Mouse (Mus musculus) forelimb bud, embryonic 11.5 days (tissue): ENCODE data around the gene Zc3h12a.

Experiments
- DNase-seq: peaks from one replicate; pipeline ENCODE4 v3.0.0-alpha.2; 2012; ENCODE audit warnings: low read depth, low spot score

Zc3h12a gene

DNA sequence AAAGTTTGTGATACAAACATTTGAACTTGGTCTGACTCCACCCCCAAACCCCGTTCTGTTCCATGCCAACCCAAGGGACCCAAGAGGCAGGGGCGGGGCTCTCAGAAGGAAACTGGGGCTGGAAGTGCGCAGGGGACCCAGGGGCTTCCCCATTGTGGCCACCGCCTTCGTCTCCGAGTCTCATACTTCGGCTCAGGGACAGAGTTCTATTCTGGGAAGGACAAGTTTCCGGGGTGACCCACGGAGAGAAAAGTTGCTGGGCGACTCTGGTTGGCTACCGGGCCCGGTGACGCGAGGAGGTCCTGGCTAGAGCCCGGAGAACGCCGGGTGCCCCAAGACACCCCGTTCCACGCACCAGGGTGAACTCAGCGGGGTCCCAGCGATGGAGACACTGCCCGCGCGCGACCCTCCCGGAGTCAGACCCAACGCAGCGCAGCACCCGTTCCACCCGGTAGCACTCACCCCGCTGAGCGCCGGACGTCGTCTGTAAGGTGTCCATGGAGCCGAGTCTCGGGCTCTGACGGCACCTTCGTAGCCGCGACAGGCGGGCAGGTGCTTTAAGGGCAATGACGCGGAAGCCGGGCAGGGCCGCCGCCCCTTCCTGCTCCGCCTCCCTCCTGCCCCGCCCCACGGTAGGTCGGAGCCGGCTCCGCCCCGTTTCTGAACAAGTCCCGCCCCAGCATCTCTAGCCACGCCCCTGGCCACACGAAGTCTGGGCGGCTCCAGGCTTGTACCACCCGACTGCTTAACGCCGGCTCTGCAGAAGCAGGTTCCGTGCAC, at the start of gene Zc3h12a:
Gene Zc3h12a, minus strand, starts transcription at position 536 of the 780 bp plus-strand sequence.
- peak; percentile 79 for DNase-seq

DNA sequence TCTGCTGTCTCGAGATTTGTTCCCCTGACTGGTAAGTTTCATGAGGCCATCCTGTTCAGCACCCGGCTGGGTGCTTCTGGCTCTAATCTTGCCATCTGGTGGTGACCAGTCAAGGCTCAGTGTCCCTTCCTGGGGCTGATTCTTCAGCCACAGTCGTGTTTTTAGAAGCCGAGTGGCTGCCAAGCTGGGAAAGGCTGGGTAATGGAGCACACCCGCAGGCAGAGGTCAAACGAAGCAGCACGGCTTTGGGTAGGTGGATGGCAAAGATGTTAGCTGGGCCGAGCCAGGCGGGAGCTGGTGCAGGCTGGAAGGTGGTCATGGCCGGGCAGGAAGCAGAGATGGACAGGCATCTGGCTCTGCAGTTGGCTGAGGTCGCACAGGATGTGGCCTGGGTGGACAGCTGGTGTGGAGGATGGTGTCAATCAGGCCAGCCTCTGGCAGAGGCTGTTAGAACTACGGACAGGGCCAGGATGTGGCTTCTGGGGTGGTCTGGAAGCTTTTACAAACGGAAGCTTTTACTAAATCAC, 49.1 kb upstream of the Zc3h12a start:
- peak; percentile 12 for DNase-seq

DNA sequence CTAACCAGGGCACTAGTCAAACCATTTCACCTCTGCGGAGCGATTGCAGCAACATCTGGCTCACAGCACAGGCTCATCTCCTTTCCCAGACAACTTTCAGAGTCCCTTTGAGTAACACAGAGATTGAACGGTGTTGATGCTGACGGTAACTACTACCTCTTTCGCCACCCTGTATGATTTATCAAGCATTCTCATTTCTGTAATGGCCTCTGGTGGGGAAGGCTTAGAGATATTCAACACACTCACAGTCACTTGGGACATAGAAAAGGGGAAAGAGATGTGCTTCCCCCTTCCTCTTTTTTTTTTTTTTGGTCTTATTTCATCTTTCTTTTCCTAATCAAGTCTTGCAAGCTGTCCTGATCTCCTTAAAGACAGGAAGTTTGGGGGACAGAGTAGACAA, 48.5 kb upstream of the Zc3h12a start:
- no peak for DNase-seq

DNA sequence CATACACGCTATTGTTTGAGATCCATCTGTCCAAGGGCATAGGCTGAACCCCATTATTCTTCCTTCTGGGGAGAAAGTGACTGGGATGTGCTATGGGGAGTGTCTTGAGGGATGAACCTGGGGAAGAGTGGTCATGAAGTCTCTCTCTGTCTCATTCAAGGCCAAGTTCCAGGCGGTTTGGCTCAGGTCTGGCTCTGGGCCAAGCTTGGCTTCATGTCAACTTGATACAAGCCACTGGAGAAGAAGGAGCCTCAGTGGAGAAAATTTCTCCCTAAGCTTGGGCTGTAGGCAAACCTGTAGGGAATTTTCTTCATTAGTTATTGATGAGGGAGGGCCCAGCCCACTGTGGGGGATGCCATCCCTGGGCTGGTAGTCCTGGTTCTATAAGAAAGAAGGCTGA, 48.0 kb upstream of the Zc3h12a start:
- DNase-seq = no peak

DNA sequence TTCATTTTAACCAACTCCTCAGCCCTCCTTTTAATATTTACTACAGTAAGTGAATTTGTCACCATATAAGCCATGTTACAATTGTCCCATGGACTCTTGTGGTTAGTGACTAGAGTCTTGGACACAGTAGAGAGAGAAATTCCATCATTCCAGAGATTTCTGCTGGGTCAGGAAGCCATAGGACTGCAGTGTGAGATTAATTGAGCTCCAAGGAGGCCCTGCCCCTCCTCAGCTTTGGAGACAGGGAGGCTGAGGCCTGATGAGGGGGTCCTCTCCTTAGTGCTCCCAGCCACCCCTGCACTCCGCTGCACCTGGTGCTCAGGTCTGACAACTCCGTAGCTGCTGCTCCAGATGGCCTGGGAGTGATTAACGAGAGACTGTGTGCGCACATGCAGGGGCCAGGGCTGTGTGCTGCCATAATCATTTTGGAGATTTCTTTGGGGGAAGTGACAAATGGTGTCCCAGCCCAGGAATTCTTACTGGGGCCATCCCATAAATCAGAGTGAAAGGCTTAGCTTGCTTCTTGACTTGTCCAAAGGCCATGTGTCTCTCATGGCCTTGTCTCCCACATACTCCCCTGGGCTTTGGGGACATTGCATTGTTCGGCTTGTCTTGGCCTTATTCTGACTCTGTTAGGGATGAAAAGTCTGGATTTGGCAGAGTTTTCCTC, 47.0 kb upstream of the Zc3h12a start:
- DNase-seq = peak; percentile 37

DNA sequence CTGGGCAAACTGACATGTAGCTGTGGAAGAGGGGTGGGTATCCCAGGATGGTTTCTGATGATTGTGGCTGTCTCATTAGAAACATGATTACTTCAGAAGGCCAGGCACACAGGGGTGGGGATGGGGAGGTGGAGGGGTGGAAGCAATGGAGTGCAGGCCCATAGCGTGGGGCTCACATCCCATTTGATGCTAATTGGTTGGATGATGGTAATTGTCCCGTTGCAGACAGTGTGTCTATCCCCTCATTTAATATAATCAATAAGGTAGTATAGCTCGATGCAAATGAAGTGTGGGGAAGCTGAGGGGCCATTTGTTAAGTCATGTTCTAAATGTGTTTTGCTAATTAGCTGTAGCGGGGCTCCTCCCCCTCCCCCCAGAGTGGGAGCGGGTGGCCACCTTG, 45.5 kb upstream of the Zc3h12a start:
- no peak for DNase-seq

DNA sequence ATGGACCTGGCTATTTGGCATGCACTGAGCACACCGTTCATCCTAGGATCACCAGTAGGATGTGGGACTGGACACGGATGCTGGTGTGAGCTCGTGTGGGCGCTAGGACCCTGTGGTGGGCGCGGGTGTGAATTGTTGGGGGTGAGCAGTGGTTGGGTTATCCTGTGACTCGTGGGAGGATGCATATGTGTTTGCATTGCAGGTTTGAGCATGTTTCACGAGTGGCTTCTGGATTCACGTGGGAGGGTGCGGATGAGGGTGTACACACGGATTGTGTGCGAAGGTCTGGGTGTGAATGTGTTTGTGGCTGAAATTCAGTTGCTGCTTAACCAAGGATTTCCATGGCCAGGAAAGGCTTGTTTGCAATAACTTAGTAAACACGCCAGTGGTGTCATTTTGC, 45.1 kb upstream of the Zc3h12a start:
- no peak for DNase-seq

DNA sequence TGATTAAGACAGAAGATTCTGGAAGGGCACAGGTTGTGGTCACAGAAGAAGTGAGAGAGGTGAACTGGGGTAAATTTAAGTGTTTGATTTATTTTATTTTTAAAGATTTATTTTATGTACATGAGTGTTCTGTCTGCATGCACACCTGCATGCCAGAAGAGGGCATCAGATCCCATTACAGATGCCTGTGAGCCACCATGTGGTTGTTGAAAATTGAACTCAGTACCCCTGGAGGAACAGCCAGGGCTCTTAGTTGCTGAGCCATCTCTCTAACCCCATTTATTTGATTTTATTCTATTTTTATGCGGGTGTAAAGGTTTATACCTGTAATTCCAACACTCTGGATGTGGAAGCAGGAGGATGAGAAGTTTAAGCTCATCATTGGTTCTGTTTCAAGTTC, 40.1 kb upstream of the Zc3h12a start:
- DNase-seq = no peak

DNA sequence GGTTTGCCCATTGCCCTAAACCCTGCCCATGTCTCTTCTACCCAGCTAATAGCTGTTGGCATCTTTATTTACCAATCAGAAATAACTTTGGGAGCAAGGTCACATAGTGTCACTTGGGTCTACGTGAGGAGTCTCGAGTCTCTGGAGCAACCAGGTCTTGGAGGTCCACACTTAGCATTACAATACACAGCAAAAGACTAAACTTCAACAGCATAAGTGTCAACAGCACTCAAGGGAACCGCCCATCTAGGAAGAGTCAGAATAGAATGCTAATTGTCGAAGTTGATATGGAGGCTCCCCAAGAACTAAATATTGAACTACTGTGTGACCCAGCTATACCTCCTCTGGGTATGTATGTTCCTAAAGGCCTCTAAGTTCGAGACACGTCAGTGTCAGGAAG, 37.2 kb upstream of the Zc3h12a start:
- DNase-seq = no peak

DNA sequence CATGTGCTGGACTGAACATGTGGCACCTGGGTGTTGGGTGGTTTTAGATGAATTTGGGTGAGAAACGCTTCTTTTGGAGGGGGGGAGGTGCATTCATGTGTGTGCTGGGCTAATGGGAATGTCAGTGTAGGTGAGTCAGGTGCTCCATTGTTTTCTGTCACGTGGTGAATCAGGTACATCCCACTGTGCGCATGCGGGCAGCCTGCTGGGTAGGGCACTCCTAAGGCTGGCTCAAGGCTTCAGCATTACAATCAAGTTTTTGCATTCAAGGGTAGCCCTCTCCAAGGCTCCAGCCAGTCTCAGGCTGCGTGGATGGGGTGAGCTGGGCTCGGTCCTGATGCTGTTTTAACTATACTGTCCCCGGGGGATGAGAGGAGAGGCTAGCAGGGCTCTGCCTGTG, 35.1 kb upstream of the Zc3h12a start:
- no peak for DNase-seq

DNA sequence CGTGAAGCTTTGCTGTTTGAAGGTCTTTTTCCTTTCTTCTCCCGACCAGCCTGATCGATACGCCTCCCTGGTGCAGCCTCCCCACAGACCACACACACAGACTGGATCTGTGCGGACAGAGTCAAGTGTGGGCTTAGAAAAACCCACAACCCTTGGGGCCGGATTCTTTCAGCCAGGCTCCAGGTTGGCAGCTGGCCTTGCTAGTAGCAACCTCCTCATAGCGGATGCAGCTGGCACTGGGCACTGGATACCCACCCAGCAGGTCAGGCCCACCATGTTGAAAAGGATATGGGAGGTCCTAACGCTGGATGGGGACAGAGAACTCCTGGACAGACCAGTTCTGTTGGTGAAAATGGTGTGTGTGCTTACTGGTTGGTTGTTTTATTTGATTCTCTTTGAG, 33.8 kb upstream of the Zc3h12a start:
- DNase-seq = no peak

DNA sequence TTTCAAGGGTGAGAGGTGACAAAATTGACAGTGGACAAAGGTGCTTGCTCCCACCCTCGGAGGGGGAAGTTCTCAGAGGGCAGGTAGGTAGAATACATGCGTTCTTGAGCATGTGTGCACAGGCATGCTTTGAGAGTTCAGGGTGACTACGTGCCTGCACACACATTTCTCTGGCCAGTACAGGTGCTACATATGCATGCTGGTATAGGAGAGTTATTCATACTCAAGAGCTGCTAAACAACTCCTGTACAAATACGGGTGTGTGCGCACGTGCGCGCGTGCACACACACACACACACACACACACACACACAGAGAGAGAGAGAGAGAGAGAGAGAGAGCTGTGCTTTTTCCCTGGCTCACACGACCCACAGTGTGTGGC, 33.3 kb upstream of the Zc3h12a start:
- DNase-seq = no peak

DNA sequence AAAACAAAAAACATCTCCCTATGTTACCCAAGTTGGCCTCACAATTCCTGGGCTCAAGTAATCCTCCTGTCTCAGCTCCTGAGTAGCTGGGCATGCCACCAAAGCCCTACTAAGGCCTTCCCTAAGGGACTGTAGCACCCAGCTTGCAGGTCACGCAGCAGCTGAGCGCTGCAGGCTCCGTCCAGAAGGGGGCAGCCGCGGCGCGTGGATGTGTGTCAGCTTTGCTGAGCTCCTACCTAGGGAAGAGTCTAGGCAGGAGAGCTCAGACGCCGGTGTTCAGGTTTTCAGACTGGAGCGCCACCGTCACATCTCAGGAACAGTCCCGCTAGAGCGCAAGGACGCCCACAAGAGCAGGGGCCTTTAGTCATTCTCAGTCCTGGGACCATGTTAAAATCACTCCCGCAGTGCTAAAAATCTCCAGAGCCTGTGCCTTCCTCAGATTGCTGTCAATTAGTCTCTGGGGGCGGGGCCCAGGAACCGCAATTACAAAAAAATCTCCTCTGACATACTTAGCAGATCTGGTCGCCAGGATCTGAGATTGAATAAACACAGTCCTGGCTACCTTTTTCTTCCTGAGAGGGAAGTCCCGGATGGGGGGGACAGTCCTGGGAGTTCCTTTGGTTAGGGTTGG, 32.8 kb upstream of the Zc3h12a start:
- DNase-seq = peak; percentile 85

DNA sequence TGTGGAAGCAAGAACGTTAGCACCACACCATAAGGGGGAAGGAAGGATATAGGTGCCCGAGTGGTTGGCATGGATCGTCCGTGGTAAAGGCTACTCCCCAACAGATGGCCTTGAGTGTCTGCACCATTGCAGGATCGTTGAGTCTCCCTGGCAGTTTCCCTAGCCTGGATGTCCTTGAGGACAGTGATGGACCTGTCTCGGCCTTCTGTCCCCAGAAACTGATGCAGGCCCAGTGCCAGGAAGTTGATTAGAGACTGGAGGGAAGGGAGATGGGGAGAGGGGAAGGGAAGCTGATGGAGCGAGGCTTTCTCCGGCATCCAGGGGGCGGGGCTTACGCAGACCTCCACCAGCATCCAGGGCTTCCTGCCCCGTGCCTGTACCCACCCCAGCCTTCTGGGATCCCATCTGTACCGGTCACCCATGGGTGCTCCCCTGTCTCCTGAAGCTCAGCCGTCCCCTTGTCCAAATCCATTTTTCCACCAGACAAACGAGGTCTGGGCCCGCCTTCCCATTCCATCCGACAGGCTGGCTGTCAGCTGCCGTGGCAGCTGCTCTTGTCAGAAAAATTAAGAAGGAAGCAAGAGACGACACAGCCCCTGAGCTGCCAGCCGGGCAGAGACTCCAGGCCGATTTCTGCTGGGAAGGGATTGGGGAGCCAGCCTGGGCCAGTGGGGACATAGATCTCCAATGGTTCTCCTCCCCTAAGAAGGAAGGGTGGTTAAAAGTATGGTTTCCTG, 31.1 kb upstream of the Zc3h12a start:
- DNase-seq = no peak

DNA sequence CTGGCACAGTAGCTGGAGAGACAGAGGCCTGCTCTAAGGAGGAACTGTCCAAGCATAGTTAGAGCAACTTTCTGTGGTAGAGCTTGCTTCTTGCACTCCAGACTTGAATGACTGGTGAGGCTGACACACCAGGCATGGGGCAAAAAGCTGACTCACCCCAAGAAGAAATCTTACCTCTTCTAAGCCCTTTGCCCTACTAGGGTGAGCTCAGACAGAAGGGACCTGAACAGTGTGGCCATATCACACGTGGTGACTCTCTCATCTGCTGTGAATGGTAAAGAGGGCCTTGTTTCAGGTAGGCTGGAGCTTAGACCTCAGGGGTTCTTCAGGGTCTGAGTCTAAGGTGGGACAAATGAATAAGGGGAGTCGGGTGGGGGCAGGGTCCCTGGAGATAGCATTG, 30.4 kb upstream of the Zc3h12a start:
- no peak for DNase-seq

DNA sequence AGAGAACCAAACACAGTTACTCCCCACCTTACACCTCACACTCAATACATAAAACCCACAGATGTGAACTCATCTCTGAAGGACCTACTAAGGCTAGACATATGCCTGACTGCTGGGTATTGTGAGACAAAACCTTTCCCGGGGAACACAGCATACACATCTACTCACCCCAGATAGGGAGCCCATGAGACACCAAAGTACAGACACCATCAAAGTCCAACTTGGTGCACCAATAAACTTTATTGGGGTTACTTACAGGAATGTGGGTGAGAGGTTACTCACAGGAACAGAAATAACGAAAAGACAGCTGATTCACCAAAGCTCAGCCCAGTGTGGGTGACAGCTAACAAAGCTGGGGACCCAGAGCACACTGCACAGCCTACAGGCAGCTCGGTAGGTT, 29.7 kb upstream of the Zc3h12a start:
- DNase-seq = no peak

DNA sequence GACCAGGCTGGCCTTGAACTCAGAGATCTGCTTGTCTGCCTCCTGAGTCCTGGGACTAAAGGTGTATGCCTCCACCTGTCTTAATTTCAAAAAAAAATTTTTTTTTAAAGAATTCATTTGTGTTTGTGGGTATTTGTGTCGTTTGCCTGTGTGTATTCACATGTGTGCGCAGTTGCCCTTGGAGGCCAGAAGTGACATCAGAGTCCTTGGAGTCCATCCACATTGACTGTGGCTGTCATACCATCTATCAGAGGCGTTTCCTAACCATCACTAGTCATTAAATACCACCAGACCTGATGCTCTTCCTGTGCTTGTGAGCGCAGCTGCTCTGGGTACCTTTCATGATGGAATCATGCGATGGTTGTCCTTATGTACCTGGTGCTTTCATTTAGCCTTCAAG, 28.0 kb upstream of the Zc3h12a start:
- no peak for DNase-seq

DNA sequence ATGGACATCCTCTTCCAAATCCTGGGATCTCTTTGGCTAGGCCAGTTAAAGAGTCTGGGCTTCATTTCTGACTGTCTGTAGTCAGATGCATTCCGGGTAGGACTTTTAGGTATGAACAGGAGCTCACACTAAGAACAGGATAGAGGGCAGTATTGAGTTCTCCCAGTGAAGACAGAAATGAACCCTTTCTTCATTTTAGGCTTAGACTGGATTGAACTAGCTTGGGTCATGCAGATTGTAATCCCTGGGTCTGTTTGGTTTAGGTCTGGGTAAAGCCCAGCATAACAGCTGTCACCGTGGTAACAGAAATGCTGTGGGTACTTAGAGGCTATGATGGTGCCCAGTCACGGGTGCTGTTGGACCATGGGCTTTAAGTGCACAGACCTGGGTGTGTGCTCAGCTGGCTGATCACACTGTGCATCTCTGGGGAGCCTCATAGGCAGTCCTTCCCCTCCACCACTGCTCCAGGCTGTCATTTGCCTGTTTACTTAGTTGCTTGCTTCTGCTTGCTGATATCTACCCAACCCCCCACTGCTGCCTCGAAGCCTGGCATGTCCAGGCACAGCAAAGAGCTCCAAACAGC, 26.1 kb upstream of the Zc3h12a start:
- no peak for DNase-seq

DNA sequence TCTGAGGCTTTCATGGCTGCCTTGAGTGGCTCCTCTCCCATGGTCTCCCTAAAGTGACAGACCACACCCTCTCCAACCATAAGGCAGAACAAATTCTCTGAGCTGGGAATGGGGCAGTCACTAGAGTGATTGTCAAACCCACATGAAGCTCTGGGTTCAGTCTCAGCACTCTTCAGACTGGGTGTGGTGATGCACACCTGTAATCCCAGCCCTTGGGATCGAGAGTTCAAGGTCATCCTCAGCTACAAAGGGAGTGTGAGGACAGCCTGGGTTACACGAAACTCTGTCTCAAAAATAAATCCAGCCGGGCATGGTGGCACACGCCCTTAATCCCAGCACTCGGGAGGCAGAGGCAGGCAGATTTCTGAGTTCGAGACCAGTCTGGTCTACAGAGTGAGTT, 24.8 kb upstream of the Zc3h12a start:
- DNase-seq = no peak

DNA sequence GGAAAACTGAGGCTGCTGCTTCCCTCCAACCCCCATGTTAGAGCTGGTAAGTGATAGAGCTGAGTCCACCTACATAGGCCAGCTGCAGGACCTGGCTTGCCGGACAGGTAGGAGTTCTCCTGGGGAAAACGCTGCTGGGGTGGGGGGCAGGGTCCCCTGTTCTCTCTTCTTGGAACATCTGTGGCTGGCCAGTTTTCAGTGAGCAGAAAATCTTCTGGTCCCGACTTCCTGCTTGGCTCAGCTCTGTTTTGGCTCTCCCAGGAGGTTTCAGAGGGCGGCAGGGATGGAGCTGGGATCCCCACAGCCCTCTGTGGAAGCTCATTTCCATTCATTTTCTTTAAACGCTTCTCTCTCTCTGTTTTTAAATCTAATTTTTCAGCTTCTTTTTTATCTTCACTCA, 21.8 kb upstream of the Zc3h12a start:
- no peak for DNase-seq

DNA sequence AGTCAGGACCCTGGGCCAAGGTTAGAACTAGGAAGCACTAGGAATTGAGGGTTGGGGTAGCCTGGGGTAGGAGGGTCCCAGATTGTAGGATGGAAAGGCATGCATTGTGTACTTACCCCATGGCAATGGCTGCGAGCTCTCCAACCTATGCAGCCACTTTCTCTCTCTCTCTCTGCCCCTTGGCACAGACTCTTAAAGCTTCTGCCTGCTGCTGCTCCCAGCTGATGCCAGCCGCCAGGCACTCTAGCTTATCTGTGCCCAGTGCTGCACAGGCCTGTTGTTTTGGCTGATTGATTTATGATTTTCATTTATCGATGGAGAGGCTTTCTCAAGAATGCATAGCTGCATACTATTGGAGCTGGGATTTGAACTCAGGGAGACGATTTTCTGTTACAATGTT, 20.3 kb upstream of the Zc3h12a start:
- no peak for DNase-seq

DNA sequence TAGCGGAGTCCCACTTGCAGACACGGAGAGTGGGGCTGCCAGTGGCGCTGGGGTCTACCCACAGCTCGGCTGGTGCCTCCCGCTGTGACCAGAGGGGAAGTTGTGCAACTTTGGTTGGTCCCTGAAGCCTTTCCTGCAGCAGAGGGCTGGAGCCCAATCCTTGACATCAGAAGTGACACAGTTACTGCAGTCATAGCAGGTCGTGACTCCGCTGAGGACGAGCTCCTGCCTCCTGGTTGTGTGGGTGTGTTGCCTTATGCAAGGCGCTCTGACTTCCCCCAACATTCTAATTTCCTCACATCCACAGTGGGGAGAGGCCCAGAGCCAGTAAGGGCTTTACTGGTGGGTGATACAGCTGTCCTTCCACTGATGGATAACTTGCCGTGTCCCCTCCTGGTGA, 17.6 kb upstream of the Zc3h12a start:
- no peak for DNase-seq
